Mouse (Mus musculus): ENCODE data around the gene Ly6g5b.
"Not testable (repeated sequence)": the region's sequence is repeated elsewhere in the genome, so short reads cannot be mapped to it uniquely, and the experiment has no call there.

Ly6g5b gene

DNA sequence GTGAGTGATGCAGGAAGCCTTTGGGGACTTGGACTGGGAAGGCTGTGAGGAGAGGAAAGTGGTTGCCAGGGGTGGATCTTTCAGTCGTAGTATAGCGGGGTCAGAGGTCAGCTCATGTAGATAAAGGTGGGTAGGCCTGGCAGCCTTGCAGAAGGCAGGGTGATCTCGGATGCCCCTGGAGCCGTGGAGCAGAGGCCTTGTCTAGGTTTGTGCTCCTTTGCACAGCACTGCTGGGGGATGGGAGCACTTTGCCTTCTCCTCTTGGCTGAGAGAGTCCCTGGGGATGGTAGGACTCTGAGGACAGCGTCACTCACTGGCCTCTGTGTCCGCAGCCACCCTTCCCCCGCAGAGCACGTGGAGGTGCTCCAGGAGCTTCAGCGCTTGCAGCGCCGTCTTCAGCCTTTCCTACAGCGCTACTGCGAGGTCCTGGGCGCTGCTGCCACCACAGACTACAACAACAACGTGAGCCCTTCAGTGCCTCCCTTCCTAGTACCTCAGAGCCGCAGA lies 25.3 kb upstream of the Ly6g5b start:
- no peak for DNase-seq (ENCODE audit: low read depth, low spot score)

DNA sequence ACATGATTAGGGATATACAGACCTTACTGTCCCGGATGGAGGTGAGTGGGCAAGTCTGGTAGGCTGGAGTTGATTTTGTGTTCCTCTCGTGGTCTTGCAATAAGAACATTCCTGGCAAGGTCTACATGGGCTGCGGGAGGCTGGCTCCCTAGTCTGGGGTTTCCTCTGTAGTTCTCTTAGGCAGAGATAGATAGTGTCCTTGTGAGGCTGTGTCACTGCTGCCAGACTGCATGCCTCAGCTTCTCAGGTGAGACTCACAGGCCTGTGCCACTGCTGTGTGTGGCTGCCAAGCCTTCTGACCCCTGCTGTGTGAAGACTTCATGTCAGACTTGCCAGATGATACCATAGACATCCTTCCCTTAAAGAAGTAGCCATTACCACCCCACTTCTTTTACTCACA lies 24.0 kb upstream of the Ly6g5b start:
- no peak for DNase-seq (ENCODE audit: low read depth, low spot score)

DNA sequence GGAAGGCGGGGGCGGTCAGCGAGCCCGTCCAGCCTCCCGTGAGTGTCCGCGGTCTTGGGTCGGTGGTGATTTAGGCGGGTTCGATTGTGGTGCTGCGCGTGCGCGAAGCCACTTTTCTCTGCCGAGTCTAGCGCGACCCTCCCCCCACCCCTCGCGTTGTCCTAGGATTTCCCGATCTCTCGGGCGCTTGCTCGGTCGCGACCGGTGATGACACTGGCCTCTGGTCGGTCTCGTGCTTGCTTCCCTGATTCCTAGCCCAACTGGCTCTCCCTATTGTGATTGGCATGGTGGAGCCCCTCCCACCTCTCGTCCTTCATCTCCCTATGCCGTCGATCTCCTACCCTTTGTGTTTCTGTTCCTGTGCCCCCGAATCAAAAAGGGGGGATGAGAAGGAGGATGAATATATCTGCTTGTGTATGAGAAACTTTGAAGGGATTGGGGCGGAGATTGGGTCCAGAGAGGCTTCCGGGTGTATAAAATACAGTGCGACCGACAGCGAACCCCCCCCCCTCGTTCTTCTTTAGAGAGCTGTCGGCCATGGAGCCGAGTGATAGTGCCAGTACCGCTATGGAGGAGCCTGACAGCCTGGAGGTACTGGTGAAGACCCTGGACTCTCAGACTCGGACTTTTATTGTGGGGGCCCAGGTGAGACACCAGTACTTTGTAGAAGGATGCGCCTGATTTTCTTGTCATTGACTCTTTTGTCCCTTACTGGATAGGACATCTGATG lies 20.5 kb upstream of the Ly6g5b start:
- peak; percentile 85 for DNase-seq (ENCODE audit: low read depth, low spot score)

DNA sequence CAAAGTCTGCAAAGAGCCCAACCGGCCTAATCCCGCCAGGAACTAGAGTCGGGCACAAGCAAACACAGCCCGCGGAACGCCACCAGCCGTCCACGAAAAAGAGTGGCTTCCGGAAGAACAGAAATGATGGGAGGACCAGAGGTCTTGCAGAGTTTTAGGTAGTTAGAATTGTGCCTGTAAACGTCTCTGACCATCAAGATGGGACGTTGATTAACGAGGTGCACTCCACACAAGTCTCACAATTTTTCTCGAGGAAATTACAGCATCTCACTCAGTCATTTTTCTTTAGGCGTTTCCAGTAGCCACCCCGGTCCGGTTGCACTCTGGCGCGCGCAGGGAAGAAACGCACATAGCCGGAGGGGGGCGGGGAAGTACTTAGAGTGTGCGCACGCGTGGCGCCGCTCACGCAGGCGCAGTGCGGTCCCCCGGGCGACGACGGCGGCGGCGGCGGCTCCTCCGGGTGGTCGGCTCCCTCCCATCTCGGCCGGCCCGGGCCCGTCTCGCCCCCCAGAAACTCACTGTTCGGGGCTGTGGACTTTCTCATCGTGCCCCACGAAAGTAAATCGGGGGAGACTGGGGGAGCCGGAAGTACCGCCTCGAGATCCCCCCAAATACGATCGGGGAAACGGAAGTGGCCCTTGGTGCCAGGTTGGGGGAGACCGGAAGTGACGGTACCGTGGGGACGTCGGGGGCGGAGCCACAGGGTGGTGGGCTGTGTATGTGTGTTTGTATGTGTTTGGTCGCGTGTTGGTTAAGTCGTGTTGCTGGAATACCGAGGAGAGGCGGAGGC lies 19.8 kb upstream of the Ly6g5b start, which contains the start of gene Bag6:
Gene Bag6, plus strand, starts transcription at position 378 of the 790 bp plus-strand sequence.
- peak; percentile 96 for DNase-seq (ENCODE audit: low read depth, low spot score)

DNA sequence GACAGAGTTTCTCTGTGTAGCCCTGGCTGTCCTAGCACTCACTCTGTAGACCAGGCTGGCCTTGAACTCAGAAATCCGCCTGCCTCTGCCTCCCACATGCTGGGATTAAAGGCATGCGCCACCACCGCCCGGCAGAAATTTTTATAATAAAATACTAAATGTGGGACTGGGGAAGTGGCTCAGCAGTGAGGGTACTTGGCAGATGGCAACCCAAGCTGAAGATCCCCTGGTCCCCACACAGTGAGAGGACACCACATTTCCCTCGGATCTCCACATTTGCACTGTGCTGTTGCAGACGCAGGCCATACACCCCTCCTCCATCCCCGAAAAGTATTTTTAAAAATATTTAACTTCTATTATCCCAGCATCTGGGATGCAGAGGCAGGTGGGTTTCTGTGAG lies 18.3 kb upstream of the Ly6g5b start:
- DNase-seq (ENCODE audit: low read depth, low spot score) = no peak

DNA sequence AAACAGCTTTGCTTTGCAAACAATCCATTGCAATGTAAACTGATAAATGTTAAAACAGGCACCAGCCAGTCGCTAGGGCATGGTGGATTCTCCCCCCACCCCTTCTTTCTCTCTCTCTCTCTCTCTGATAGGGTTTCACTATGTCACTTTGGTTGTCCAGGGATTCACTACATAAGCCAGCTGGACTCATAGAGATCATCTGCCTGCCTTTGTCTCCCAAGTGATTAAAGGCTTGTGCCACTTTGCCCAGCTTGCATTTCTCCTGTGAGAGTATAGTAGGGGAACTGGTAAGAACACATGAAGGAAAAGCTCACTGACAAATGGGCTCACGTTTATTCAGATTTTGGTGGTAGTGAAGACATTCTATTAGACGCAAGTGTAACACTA lies 16.9 kb upstream of the Ly6g5b start:
- no peak for DNase-seq (ENCODE audit: low read depth, low spot score)

DNA sequence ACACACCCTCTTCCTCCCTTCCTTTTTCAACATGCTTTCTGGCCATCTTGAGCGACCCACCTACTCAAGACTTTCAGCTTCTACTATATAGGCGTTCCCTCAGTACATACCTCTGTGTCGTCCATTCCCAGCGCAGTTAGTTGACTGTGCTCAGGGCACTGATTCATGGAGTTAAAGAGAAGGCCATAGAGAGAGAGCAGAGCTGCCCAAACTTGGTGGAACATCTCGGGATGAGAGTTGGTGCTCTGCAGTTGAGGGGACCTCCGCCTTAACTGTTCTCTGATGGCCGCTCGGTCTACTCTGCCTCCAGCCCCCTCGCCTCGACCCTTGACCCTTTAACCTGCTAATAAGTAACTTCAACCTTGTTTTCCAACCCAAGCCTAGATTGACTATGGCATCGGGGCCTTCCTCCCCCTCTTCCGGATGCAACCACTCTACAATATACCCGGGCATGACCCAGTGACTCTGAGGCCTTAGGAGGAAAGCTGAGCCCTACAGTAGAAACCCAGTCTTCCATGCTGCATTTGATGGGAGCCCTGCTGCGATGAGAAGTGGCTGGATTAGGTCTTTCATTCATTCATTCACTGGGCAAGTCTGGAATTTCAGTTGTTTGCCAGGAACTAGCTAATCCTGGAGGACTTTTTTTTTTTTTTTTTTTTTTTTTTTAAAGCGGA lies 16.4 kb upstream of the Ly6g5b start, which contains the start of gene Apom:
Gene Apom, minus strand, starts transcription at position 551 of the 674 bp plus-strand sequence.
- no peak for DNase-seq (ENCODE audit: low read depth, low spot score)

DNA sequence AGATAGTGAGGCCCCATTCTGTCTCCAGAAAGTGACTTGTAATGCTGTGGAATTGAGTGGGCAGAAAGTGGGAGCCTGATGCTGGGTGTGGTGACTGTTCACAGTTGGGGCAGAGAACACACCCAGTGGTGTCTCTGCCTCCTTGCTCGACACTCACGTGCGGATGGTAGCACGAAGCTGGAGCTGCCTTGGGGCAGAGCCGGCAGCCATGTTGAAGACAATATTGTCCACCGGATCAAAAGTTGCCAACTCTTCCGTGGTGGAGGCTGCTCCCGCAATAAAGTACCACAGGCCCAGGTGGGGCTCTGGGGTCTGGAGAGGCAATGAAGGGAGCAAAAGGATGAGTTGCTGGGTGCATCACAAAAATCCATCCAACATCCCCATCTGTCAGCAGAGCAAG lies 15.8 kb upstream of the Ly6g5b start:
- no peak for DNase-seq (ENCODE audit: low read depth, low spot score)

DNA sequence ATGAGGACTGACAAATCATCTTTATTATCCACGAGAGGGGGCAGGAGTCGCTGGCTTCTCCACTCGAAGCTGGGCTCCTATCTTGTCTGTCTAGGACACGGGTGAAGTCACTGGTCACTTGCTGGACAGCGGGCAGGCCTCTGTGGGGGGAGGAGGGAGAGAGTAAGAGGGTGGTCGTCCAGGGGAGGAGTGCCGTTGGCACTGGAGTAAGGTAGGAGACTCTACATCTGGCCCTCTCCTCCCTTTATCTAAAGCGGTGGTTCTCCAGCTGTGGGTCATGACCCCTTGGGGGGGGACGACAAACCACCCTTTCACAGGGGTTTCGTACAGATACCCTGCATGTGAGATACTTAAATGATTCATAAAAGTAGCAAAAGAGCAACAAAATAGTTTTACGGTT lies 13.8 kb upstream of the Ly6g5b start:
- no peak for DNase-seq (ENCODE audit: low read depth, low spot score)

DNA sequence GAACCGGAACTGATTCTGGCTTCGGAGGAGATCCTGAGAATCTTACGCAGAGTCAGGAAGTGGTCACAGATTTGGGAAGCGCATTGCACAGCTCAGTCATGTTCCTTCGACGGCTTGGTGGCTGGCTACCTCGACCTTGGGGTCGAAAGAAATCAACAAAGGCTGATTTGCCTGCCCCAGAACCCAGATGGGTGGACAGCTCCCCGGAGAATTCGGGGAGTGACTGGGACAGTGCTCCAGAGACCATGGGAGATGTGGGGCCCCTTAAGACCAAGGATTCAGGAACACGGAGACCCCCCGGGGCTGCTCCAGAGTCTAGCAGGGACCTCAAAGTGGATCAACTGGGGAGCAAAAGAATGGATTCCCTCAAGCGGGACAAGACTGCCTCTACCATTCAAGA lies 11.8 kb upstream of the Ly6g5b start:
- DNase-seq (ENCODE audit: low read depth, low spot score) = no peak

DNA sequence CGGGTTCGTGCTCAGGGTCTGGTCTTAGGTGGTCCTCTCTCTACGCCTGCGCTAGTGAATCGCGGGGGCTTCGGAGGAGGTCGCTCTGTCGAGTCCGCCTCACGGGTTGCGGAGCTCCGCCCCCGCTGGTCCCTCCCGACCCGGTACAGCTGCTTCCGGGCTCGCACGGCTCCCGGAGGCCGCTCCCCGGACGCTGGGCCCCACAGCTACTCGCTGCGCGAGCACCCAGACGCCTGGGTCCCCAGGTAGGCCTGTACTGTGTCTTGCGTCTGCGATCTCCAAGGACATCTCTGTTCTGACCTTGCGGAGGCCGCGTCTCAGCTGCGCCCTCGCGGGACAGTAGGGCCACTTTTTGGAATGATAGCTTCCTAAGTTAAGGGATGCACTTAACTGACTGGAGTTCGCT lies 11.0 kb upstream of the Ly6g5b start, which contains the start of gene D17H6S53E:
Gene D17H6S53E, plus strand, starts transcription at position 168 of the 406 bp plus-strand sequence.
- DNase-seq (ENCODE audit: low read depth, low spot score) = peak; percentile 41

DNA sequence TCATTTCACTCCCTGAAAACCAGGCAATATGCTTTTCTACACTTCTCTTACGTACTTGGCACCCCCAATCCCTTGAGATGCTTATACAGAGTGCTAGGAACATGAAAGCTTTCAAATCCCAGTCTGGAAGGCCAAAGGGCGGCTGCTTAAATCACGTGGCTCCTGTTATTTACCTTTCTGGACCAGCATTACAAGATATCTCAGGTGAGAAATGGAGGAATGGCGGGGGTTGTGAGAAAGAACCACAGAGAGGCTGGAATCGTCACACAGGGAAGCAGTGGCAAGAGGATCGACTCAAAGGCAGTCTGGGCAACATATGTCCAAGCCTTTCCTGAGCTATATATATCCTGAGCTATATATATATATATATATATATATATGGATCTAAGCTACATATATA lies 10.3 kb upstream of the Ly6g5b start:
- DNase-seq (ENCODE audit: low read depth, low spot score) = no peak

DNA sequence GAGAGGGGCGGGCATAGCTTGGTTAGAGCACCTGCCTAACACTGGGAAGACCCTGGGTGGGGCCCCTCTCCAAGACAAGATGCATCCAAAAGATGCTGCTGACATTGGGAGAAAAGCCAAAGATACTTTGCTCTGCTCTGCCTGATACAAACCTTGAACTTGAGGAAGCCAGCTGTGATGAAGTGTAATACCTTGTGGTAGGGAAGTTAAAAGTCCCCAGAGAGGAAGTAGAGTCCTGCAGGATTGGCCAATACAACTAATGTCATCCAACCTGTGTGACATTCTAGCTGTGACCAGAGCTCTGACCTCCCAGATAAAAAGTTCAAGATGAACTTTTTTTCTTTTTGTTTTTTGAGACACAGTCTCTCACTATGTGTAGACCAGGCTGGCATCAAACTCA lies 9.9 kb upstream of the Ly6g5b start:
- no peak for DNase-seq (ENCODE audit: low read depth, low spot score)

DNA sequence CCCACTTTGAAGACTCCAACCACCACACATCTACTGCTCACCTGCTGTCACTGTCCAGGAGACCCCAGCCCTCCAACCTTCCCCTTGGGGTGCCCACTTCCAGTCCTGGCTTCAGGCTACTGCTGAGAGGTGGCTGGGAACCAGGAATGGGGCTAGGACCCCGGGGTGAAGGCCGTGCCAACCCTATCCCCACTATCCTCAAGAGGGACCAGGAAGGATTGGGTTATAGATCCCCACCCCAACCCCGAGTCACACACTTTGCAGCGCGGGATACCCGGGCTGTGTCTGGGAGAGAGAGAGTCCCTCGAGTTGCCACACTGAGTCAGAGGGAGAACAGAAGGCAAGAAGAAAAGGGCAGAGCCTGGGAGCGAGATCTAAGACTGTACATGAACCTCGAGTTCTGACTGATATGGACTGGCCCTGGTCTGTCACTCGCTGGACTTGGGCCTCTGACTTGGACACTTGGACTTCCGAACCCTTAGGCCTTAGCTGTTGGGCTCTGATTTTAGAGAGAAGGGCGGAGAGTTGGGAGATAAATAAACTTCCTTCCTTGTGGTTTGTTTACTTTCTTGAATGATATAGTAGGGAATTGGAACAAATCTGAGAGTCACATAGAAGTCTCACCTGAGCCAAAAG lies 9.2 kb upstream of the Ly6g5b start:
- not testable (repeated sequence) for DNase-seq (ENCODE audit: low read depth, low spot score)

DNA sequence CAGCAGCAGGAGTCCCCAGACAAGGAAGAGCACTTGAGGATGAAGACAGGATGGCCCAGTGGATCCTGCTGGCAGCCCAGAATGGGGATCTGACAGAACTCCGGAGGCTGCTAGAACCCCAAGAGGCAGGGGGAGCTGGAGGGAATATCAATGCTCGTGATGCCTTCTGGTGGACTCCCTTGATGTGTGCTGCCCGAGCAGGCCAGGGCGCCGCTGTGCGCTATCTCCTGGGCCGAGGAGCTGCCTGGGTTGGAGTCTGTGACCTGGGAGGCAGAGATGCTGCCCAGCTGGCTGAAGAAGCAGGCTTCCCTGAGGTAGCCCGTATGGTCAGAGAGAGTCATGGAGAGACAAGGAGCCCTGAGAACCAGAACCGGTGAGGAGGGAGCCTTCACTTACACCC lies 8.1 kb upstream of the Ly6g5b start:
- DNase-seq (ENCODE audit: low read depth, low spot score) = not testable (repeated sequence)

DNA sequence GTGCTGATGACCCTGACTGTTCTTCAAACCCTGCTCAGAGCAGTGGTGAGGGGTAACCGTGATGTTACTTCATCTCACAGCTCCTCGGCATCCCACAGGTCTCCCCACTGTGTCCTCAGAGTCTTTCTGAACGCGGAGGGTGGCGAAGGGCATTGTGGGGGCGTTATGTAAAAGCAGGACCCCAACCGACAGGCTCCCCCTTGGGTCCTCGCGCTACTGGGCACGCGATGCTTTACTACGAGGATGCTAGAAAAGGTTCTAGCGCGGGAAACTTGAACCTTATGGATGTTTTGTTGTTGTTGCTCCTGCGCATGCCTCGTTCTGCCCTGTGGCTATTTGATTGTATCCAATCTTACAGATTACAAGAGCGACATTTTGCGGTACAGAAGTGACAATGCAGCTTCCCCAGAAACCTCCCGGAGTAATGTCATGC lies 6.7 kb upstream of the Ly6g5b start, which contains the start of gene Csnk2b:
Gene Csnk2b, minus strand, starts transcription at position 183 of the 433 bp plus-strand sequence.
- peak; percentile 78 for DNase-seq (ENCODE audit: low read depth, low spot score)

DNA sequence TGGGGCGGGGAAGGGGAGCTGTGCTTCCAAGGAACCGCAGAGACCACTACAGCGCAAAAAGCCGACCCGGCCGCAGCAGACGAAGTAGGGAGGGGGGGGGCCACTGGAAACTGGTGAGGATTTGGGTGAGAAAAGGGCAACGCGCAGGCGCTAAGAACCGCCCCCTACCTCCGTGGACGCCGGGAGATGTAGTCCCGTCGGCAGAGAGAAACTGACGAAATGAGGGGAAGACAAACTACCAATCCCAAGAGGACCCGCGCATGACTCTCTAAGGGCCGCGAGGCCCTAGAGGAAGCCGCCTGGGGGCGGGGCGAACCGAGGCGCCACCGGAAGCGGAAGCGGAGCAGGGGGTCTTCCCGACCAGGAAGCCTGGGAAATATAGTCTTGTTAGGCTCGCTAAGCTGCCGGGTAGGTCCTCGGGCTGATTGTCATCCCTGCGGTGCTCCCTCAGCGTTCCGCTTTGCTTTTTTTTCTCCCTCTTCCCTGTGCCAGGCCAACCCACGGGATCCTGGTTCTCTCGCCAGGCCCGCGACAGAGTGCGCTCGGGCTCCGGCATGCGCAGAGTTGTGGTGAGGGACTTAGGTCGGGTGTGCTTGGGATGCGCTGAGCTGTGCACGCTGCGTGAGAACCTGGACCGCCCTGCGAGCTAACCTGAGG lies 6.0 kb upstream of the Ly6g5b start, which contains the start of gene Gpank1:
Gene Gpank1, plus strand, starts transcription at position 313 of the 657 bp plus-strand sequence.
- DNase-seq (ENCODE audit: low read depth, low spot score) = peak; percentile 99

DNA sequence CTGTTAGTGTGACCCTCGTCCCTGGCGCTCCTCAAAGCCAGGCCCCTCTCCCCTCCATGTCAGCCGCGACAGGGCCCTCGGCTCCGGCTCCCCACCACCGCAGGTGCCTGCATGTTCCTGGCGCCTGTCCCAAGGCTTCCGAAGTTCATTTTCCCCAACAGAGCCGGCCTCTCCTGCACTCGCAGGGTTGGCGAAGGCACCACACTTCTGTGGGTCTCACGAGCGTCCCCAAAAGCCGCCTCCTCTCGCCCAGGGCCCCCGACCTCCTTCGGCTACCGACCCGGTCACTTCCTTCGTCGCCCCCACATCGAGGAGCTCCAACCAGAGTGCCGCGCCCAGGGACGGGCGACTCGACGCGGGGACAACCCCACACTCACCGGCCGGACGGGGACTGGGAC lies 5.5 kb upstream of the Ly6g5b start:
- DNase-seq (ENCODE audit: low read depth, low spot score) = no peak

DNA sequence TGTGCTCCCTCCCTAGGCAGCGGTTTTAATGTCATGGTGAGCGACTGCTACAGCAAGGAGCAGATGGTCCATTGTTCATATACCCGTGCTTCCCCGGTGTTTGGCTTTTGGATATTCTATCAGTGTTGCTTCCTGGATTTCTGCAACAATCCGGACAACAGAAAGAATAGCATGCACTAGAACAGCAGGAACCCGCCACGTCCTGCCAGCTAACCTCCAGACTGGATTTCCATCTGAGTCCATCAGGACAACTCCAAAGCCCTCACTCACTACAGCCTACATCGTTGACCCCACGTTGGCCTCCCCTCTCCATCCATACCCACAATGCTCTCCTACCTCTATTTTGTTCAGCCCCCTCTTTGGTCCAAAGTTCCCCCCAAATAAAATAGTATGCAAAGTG lies 3.5 kb downstream of the Ly6g5b start:
- DNase-seq (ENCODE audit: low read depth, low spot score) = no peak

DNA sequence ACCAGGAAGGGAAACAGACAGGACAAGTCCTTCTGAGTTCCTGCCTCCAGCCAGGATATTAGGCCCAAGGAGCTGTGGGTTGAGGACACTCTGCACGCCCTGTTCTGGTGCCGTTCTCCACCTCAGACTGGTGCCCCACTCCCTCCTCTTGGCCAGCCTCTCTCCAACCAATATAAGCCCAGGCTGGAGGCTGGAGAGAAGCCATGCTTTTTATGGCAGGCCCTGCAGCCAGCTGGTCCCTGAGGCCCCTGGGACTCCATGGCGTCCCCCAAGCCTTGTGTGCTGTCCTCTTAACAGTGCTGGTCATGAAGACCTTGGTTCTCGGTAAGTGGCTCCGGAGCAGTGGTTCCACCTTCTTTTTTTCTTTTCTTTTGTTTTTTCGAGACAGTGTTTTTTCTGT lies 7.1 kb downstream of the Ly6g5b start, which contains the start of gene Ly6g5c:
Gene Ly6g5c, plus strand, starts transcription at position 183 of the 400 bp plus-strand sequence.
- DNase-seq (ENCODE audit: low read depth, low spot score) = no peak

DNA sequence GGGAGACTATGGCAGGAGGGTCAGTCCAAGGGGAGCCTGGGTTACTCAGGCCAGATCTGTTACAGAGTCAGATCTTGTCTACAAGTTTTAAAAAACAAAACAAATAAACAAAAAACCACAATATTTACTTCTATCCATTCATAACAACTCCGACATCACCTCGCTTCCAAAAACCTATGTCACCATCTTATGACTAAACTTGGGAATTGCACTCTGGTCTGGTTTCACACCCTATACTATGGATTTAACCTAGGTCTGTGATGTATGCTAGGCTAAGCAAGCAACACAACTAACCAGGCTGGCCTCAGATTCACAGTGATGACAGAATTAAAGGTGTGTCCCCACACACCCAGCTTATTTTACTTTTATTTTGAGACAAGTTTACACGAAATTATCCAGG lies 8.7 kb downstream of the Ly6g5b start:
- DNase-seq (ENCODE audit: low read depth, low spot score) = no peak
